ENCODE assay signal across 23 mouse cellular contexts in the genomic region with DNA sequence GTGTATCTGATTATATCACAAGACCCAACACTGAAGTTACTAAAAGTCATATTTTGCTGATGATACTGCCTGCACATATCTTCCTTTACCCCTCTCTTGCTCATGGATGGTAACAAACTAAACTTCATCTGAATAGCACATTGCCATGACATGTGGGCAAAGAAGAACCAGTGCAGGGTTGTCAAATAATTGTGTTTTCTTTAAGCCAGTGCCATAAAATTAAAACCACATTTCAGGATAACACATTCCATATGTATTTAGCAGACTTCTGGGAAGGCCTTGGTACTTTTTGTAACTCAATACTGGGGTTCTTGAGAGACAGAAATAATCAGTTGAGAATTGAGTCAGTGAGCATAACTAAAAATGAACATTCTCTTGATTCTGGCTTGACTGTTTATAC. TPM values are rescaled to one million over a fixed set of nuclear protein-coding genes. Genes with fewer than 3 reads are reported as not detected.
A peak's percentile ranks its signal among the peaks of the same experiment; 100 is the strongest.
DNase-seq lines count a peak whose midpoint lies in the region; ATAC-seq and TF ChIP-seq lines count a peak whose summit lies in the region.
"Had no signal": no experiment of that assay in that cellular context is flagged by ENCODE, and none has a peak within 500 bp of the region (broad histone marks: within the 10 kb centered on the region; RNA-seq: fewer than 3 reads in every experiment).

No protein-coding gene starts in this region.

- no peak overlapping the region for H3K4me2 ChIP-seq in limb, embryonic 11.5 days (ENCODE audit: low read depth, severe bottlenecking)
- H3K4me2 ChIP-seq: hindbrain, embryonic 15.5 days had no signal

- no peaks in the 10 kb centered on the region for H3K9me3 ChIP-seq in limb, embryonic 11.5 days (ENCODE audit: control insufficient read depth, low read length)
- no peaks in the 10 kb centered on the region for H3K9me3 ChIP-seq in limb, embryonic 10.5 days (replicated peaks)
- H3K9me3 ChIP-seq: G1E; heart, embryonic 10.5 days; hindbrain, embryonic 15.5 days had no signal

- TF ChIP-seq CTCF in embryonic fibroblast, embryonic 13.5 days (IDR thresholded peaks at IDR 0.05; ENCODE audit: borderline replicate concordance, insufficient read depth, low read length): no peak

- TF ChIP-seq POLR2A in embryonic fibroblast, embryonic 13.5 days (IDR thresholded peaks at IDR 0.05; ENCODE audit: low read depth, low read length): no peak

- DNase-seq in limb, embryonic 11.5 days (ENCODE audit: low spot score): no peak
- DNase-seq in limb, embryonic 10.5 days (ENCODE audit: low spot score): no peak
- DNase-seq in embryo, embryonic 11 days: peak; percentile 50
- DNase-seq in mesoderm, embryonic 11.5 days (ENCODE audit: low read depth, low spot score): peak; percentile 28
- no peak for DNase-seq in neural tube, embryonic 10.5 days (ENCODE audit: extremely low spot score, low spot score)
- DNase-seq in right cerebral cortex, postnatal 14 days: no peak
- DNase-seq in testis, postnatal 10 days (ENCODE audit: low spot score): no peak
- DNase-seq: adrenal gland, postnatal 10 days; B cell, adult 2 months; cerebellum, adult 11-12 months; cerebellum, adult 9-10 months; cerebellum, postnatal 25 days; gastrocnemius, postnatal 10 days; heart, adult 18-20 months; heart, postnatal 10 days had no signal

- H3K4me3 ChIP-seq in limb, embryonic 11.5 days (ENCODE audit: low read depth, low read length): no peak overlapping the region
- no peak overlapping the region for H3K4me3 ChIP-seq in limb, embryonic 10.5 days
- no peak overlapping the region for H3K4me3 ChIP-seq in embryonic fibroblast, embryonic 13.5 days (ENCODE audit: insufficient read depth, low read length)
- H3K4me3 ChIP-seq: heart, embryonic 10.5 days; hindbrain, embryonic 15.5 days had no signal

- no peaks in the 10 kb centered on the region for H3K36me3 ChIP-seq in limb, embryonic 11.5 days (ENCODE audit: control insufficient read depth, insufficient read depth, low read length)
- H3K36me3 ChIP-seq in limb, embryonic 10.5 days: no peaks in the 10 kb centered on the region
- H3K36me3 ChIP-seq: G1E; heart, embryonic 10.5 days; hindbrain, embryonic 15.5 days had no signal

- ATAC-seq in limb, embryonic 11.5 days (ENCODE audit: insufficient number of reproducible peaks, low FRiP score, low TSS enrichment, low read depth): peak; percentile 44
- ATAC-seq: CD4-positive, CD25-positive, alpha-beta regulatory T cell, adult 4 months; forebrain, embryonic 14.5 days; inflammation-experienced regulatory T-cells, adult 6 months; intestine, postnatal 0 days had no signal

- H3K4me1 ChIP-seq in limb, embryonic 11.5 days (ENCODE audit: control insufficient read depth, insufficient read depth, low read length): no peaks in the 10 kb centered on the region
- peaks cover 6% of the 10 kb centered on the region; the same call in 1 of the 2 replicates for H3K4me1 ChIP-seq in limb, embryonic 10.5 days
- H3K4me1 ChIP-seq in embryonic fibroblast, embryonic 13.5 days (ENCODE audit: control insufficient read depth, insufficient read depth, low read length): no peaks in the 10 kb centered on the region; the same call in 1 of the 2 replicates
- H3K4me1 ChIP-seq: heart, embryonic 10.5 days; hindbrain, embryonic 15.5 days had no signal

- H3K27ac ChIP-seq in limb, embryonic 11.5 days (replicated peaks; ENCODE audit: low read depth, low read length): no peak overlapping the region
- no peak overlapping the region for H3K27ac ChIP-seq in limb, embryonic 10.5 days
- peak overlapping the region; percentile 84 for H3K27ac ChIP-seq in embryonic fibroblast, embryonic 13.5 days (ENCODE audit: insufficient read depth, low read length)
- H3K27ac ChIP-seq: heart, embryonic 10.5 days; hindbrain, embryonic 15.5 days had no signal

- no peaks in the 10 kb centered on the region for H3K27me3 ChIP-seq in limb, embryonic 11.5 days (ENCODE audit: control insufficient read depth, insufficient read depth, low read length)
- H3K27me3 ChIP-seq in limb, embryonic 10.5 days (ENCODE audit: low read depth, poor library complexity, severe bottlenecking): no peaks in the 10 kb centered on the region
- H3K27me3 ChIP-seq: hindbrain, embryonic 15.5 days had no signal

- H3K9ac ChIP-seq in limb, embryonic 11.5 days (ENCODE audit: low read length): no peak overlapping the region
- H3K9ac ChIP-seq: hindbrain, embryonic 15.5 days had no signal

RNA-seq across cellular contexts. Expression of gene Igsf10, which starts 15.9 kb away (rescaled TPM):
- polyA plus RNA-seq in limb, embryonic 11.5 days (2014; fragmentation: Nextera tagmentation; extraction: Ambion mirVana): 4.6 and 4.7 TPM in 2 replicates
- 2.9 and 4.2 TPM in 2 replicates for polyA plus RNA-seq in limb, embryonic 10.5 days (2016; fragmentation: Nextera tagmentation; extraction: Ambion mirVana)
- polyA plus RNA-seq in embryonic fibroblast, embryonic 13.5 days (2011; ENCODE audit: insufficient read length, low read depth, missing spikeins): 81.1 and 208 TPM in 2 replicates
- polyA plus RNA-seq: CD4-positive, CD25-positive, alpha-beta regulatory T cell, adult 4 months; G1E; inflammation-experienced regulatory T-cells, adult 6 months had no signal

Comparison
In these comparisons a context has a peak if more than half of its experiments do, and no peak if none do; other contexts are left out.
1. DNase-seq: peak in embryo, embryonic 11 days (single experiment) and mesoderm, embryonic 11.5 days (single experiment); none in limb, embryonic 11.5 days (single experiment), limb, embryonic 10.5 days (single experiment), neural tube, embryonic 10.5 days (single experiment), right cerebral cortex, postnatal 14 days (single experiment) and testis, postnatal 10 days (single experiment).
2. RNA of gene Igsf10, which starts 15.9 kb away (polyA plus RNA-seq): 81.1 to 208 TPM in embryonic fibroblast, embryonic 13.5 days; 4.6 to 4.7 TPM in limb, embryonic 11.5 days and 2.9 to 4.2 TPM in limb, embryonic 10.5 days; every median in the first group is over 10 times any median in the second.